Mouse (Mus musculus) embryonic fibroblast, embryonic 13.5 days (primary cell): ENCODE results near the gene Fuca2. TPM values are rescaled to one million over a fixed set of nuclear protein-coding genes. Genes with fewer than 3 reads are reported as not detected.
"Not testable (repeated sequence)": the region's sequence is repeated elsewhere in the genome, so short reads cannot be mapped to it uniquely, and the experiment has no call there.

ENCODE experiments used
- H3K27ac ChIP-seq: 2 replicates; pipeline ENCODE4 v1.5.1; 2012; ENCODE audit warnings: low read length, control low read depth, inconsistent platforms; ENCODE audit not compliant: insufficient read depth
- H3K4me1 ChIP-seq: 2 replicates; pipeline ENCODE4 v1.6.1; 2011; ENCODE audit warnings: low read length; ENCODE audit not compliant: control insufficient read depth, insufficient read depth
- H3K4me3 ChIP-seq: 2 replicates; pipeline ENCODE4 v1.5.1; 2011; ENCODE audit warnings: mild to moderate bottlenecking, control low read depth, low read length; ENCODE audit not compliant: insufficient read depth
- CTCF ChIP-seq: IDR thresholded peaks from 2 replicates; pipeline ENCODE4 v1.5.1; 2011; ENCODE audit warnings: mild to moderate bottlenecking, control low read depth, low read length, moderate library complexity, borderline replicate concordance; ENCODE audit not compliant: insufficient read depth
- POLR2A ChIP-seq: IDR thresholded peaks from 2 replicates; pipeline ENCODE4 v1.6.1; 2011; ENCODE audit warnings: low read depth, mild to moderate bottlenecking, control low read depth, low read length, moderate library complexity
- polyA plus RNA-seq: library from polyadenylated mRNA; stranded (reverse); fragments of >200 nt; gene quantifications from 2 replicates; pipeline ENCODE4 v1.2.4, GENCODE M21; 2011; ENCODE audit warnings: low read depth; ENCODE audit not compliant: missing spikeins, insufficient read length

The Fuca2 gene
- 39.7 and 43.7 TPM in 2 replicates for polyA plus RNA-seq

DNA sequence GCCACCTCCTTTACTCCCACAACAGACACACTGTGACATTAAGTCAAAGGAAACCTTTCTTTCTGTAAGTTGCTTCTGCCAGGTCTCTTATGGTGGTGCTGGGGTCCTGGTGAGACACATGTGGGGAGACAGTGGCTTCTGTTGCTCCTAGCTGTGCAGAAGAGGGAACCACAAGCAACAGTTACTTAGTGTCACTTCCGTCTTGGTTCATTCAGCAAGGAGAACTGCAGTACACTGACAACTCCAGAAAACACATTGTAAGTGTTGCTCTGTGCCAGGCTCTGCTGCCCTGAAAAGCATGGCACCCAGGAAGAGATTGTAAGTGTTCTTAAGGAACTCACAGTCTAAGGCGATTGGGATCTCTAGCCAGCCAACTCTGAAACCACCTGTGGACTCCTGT, at the start of gene Fuca2:
Fuca2 (plus strand) TSS at position 210 of the 400 bp plus-strand sequence.
- no peaks in the 10 kb centered on the region for H3K4me1 ChIP-seq
- H3K4me3 ChIP-seq: no peak within 1 kb of the TSS
- no peak within 1 kb of the TSS for H3K27ac ChIP-seq
- TF ChIP-seq POLR2A: no peak
- TF ChIP-seq CTCF: no peak

- TF ChIP-seq POLR2A (no peak), CTCF (no peak)
- peaks cover 4% of the 10 kb centered on the region; the same call in 1 of the 2 replicates for H3K4me1 ChIP-seq
- H3K4me3 ChIP-seq: no peak overlapping the region
- H3K27ac ChIP-seq: no peak overlapping the region
Measured at GRCm38 (mm10) chr10:13451640-13452039, 47.7 kb upstream of the Fuca2 start.

DNA sequence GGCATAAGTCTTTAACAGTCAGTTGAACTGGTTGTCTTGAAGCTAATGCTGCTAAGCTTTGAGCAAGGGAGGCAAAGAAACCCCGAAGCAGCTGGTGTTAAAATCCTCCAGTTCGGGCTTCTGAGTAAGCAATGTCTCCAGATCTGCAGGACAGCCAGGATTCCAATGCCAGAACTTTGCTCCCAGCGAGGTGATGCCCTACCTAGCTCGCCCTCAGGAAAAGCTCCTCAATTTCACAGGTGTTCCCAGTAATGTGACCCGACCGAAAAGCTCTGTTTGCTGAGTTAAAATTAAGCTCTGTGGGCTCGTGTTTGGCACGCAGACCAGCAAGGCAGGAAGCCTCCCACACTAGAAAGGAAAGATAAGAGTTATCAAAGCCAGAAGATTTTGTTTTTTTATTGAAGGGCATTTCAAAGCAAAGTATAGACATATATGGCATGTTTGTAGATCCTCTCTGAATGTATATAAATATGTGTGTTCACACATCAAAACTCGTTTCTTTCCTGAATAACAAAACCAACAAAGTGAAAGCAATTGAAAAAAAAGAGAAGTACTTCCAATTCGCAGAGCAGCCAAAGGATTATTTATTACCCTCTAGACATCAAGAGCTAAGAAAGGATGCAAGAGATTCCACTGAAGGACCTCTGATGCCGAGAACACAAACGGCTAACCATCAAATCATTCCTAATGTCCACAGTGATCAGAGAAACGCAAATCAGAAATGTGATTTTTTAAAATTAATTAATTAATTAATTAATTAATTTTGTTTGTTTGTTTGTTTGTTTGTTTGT, 45.9 kb upstream of the Fuca2 start:
- Histone ChIP-seq H3K4me3 (no peak overlapping the region), H3K27ac (no peak overlapping the region), H3K4me1 (no peaks in the 10 kb centered on the region)
- TF ChIP-seq POLR2A: no peak
- no peak for TF ChIP-seq CTCF

- not testable (repeated sequence) for H3K4me3 ChIP-seq, H3K27ac ChIP-seq, H3K4me1 ChIP-seq
Measured at GRCm38 (mm10) chr10:13464295-13464694, 35.0 kb upstream of the Fuca2 start.

DNA sequence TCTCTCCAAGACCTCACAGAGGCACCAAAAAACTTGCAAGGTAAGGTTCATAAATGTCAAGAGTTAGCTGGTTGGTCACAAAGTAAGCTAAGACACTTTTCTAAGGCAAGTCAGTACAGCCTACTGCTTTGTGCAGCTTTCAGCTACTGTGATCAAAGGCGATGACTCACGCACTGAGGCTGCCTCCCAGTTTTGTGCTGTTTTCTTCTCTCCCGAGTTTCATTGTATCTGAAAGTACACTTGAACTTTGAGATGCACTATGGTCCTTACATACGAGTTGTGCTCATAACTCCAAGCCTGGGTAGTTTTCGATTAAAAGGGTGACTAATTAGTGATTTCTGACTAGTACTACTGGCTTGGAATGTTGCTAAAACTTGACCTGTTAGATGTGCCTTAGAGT, 32.4 kb upstream of the Fuca2 start:
- Histone ChIP-seq H3K4me1 (no peaks in the 10 kb centered on the region), H3K4me3 (no peak overlapping the region), H3K27ac (no peak overlapping the region)
- TF ChIP-seq POLR2A: no peak
- no peak for TF ChIP-seq CTCF

DNA sequence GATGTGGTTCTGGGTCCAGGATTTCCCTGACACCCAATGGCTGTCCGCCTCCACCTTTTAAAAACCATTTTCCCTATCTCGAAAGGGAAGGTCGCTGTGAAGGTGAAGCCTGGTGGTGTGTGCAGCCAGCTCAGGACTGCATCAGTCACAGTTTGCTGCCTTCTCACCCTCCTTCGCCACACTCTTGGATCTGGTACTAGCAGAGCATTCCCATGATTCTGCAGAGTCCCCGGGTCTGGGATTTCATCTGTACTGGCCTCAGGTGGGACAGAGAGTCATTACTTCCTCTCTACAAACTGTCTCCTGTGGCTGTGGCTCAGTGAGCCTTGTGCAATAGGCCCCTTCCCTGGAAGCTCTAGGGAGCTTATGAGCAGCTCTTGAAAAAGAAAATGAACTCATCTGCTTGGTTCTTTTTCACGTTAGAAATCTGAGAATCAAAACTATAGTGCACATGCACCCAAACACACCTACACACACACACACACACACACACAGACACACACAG, 31.3 kb upstream of the Fuca2 start:
- not testable (repeated sequence) for H3K4me1 ChIP-seq, H3K27ac ChIP-seq, H3K4me3 ChIP-seq

DNA sequence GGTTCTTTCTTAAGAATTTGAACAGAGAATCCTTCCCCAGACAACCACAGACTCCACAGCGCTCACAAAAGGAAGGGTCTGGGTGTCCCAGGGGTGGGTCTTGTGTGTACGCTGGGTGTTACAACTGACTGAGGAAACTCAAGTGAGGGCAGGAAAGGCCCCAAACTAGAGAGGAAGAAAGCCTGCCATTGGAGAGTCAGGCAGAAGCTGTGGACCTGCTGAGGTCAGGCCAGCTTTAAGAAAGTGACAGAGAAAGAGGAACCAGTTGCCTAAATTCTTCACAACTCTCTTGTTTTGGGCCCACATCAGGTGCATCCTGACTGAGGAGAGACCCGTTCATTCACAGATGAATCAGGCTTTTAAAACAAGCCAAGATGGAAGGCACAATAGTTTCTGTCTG, 29.1 kb upstream of the Fuca2 start:
- H3K4me3 ChIP-seq: no peak overlapping the region
- H3K27ac ChIP-seq: no peak overlapping the region
- H3K4me1 ChIP-seq: no peaks in the 10 kb centered on the region
- TF ChIP-seq CTCF (no peak), POLR2A (no peak)

GRCm38 (mm10) chr10:13473287-13473832, 26.0 kb upstream of the Fuca2 start:
- no peak overlapping the region for H3K27ac ChIP-seq
- no peaks in the 10 kb centered on the region for H3K4me1 ChIP-seq
- H3K4me3 ChIP-seq: peak overlapping the region; percentile 45
- TF ChIP-seq POLR2A: no peak
- TF ChIP-seq CTCF: no peak

DNA sequence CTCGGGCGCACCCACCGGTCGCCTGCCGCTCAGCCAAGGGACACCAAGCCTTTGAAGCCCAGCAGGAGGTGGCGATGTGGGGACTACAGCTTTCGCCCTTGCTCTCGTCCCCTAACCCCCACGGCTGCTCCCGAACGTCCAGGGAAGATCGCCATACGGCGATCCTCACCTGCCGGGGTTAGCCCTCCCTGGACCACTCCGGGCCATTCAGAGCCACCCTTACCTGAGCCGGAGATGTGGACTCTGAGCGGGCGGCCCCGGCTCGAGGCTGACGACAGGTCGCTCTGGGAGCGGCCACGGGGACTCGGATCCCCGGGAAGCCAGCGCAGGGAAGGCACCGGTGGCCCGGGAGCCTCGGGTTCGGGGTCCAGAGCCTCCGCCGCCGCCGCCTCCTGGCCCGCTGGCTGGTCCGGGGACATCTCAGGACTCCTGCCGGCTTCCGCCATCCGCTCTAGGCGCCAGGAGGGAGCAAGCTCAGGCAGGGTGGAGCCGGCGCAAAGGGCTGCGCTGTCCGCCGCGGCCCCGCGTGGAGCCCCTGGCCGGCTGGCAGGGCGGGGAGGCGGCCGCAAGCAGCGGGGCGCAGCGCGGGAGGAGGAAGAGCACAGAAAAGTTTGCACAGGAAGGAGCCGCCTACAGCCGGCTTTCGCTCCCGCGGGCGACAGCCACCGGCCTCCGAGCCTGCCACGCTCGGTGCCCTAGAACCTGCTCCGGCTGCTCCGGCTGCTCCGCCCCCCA, 25.3 kb upstream of the Fuca2 start, which contains the start of gene Phactr2:
Phactr2 (minus strand) TSS at position 580 of the 735 bp plus-strand sequence.
- no peak within 1 kb of the TSS for H3K27ac ChIP-seq
- no peak for TF ChIP-seq POLR2A
- no peak for TF ChIP-seq CTCF
- H3K4me3 ChIP-seq: peak within 1 kb of the TSS; percentile 45
- H3K4me1 ChIP-seq: no peaks in the 10 kb centered on the region

- no peak for TF ChIP-seq POLR2A
- no peak for TF ChIP-seq CTCF
- Histone ChIP-seq H3K4me1 (no peaks in the 10 kb centered on the region), H3K4me3 (peak overlapping the region; percentile 45), H3K27ac (no peak overlapping the region)
Measured at GRCm38 (mm10) chr10:13474568-13474955, 24.8 kb upstream of the Fuca2 start.

- Histone ChIP-seq H3K4me3 (no peak overlapping the region), H3K4me1 (no peaks in the 10 kb centered on the region), H3K27ac (no peak overlapping the region)
- no peak for TF ChIP-seq CTCF
- TF ChIP-seq POLR2A: no peak
Measured at GRCm38 (mm10) chr10:13475121-13475520, 24.2 kb upstream of the Fuca2 start.
